Mouse (Mus musculus) erythroblast, embryonic 14.5 days (primary cell): ENCODE results near the gene Mlh3.

ENCODE experiments used
- GATA1 ChIP-seq: IDR thresholded peaks from 2 replicates; pipeline ENCODE4 v1.6.1; 2012; ENCODE audit warnings: low read length, inconsistent platforms, mixed read lengths
- TAL1 ChIP-seq: IDR thresholded peaks from 3 replicates; pipeline ENCODE4 v1.6.1; 2012; ENCODE audit warnings: low read length, inconsistent platforms, mixed read lengths

- TF ChIP-seq TAL1 = no peak
- TF ChIP-seq GATA1 = no peak
These were observed 18.3 kb downstream of the Mlh3 start for GRCm38 (mm10) chr12:85252083-85252482.
